Mouse (Mus musculus) midbrain, embryonic 14.5 days (tissue): ENCODE measurements at regions not wholly inside any gene's neighbourhood (a gene's known extent, or its start where the extent isn't known, plus 50 kb on each side); places are given as distances from the start of the nearest gene placed in this dataset.
"Not testable (repeated sequence)": the region's sequence is repeated elsewhere in the genome, so short reads cannot be mapped to it uniquely, and the experiment has no call there.

Experiments
- ATAC-seq: fragments of 200-750 bp; cut with Nextera tagmentation; 2 replicates; pipeline ENCODE4 v1.8.0; 2017; ENCODE audit warnings: moderate number of reproducible peaks, moderate library complexity; ENCODE audit not compliant: low FRiP score, low TSS enrichment
- DNase-seq: peaks from one replicate; pipeline ENCODE4 v3.0.0-alpha.2; 2015
- H3K27ac ChIP-seq: fragments of 300-500 bp; sonication (generic); replicated peaks from 2 replicates; pipeline ENCODE4 v1.5.1; 2014; ENCODE audit warnings: mild to moderate bottlenecking, low read depth, low read length, moderate library complexity
- H3K27me3 ChIP-seq: fragments of 300-500 bp; sonication (generic); 2 replicates; pipeline ENCODE4 v1.6.1; 2014; ENCODE audit warnings: low read length, control low read depth, mixed read lengths; ENCODE audit not compliant: control insufficient read depth, insufficient read depth
- H3K36me3 ChIP-seq: fragments of 300-500 bp; sonication (generic); 2 replicates; pipeline ENCODE4 v1.6.1; 2014; ENCODE audit warnings: low read length, control low read depth; ENCODE audit not compliant: control insufficient read depth, insufficient read depth
- H3K4me1 ChIP-seq: fragments of 300-500 bp; sonication (generic); 2 replicates; pipeline ENCODE4 v1.6.1; 2014; ENCODE audit warnings: mild to moderate bottlenecking, antibody characterized with exemption, low read length, control low read depth; ENCODE audit not compliant: control insufficient read depth, insufficient read depth
- H3K4me2 ChIP-seq: fragments of 300-500 bp; sonication (generic); 2 replicates; pipeline ENCODE4 v1.6.1; 2014; ENCODE audit warnings: mild to moderate bottlenecking, low read length, moderate library complexity
- H3K4me3 ChIP-seq: fragments of 300-500 bp; sonication (generic); replicated peaks from 2 replicates; pipeline ENCODE4 v1.5.1; 2014; ENCODE audit warnings: low read depth, low read length
- H3K9ac ChIP-seq: fragments of 300-500 bp; sonication (generic); replicated peaks from 2 replicates; pipeline ENCODE4 v1.6.1; 2014; ENCODE audit warnings: mild to moderate bottlenecking, low read length, moderate library complexity
- H3K9me3 ChIP-seq: fragments of 300-500 bp; sonication (generic); 2 replicates; pipeline ENCODE4 v1.6.1; 2016; ENCODE audit warnings: low read length, control low read depth, mixed read lengths; ENCODE audit not compliant: control insufficient read depth
- WGBS: fragments of 180-500 bp; shearing (Covaris S2); extraction: QIAGEN DNeasy Blood & Tissue Kit; methylation state at CpG from one replicate; pipeline ENCODE4 v1.1.7; 2014; 5-methylcytosine and 5-hydroxymethylcytosine counted together

DNA sequence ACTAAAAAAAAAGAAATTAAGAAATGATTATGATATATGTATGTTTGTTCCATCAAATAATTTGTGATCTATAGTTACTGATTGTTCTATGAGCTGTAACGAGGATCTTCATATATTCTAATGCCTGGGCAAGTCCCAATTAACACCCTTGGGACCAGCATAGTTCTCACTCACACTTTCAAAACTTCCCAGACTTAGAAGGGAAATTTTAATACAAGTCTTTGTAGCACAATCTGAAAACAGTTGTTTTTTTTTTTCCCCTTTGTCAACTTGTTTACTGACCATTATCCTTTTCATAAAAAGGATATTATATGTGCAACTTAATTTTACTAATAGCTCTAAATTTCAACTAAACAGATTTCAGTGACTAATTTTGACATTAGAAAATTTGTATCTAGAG is 257.1 kb downstream of the Tpbg start:
- no peak overlapping the region for H3K27ac ChIP-seq
- DNase-seq (no peak), ATAC-seq (no peak)
- 95% methylated on average over 1 of the region's 1 CpGs for WGBS
- no peaks in the 10 kb centered on the region for H3K36me3 ChIP-seq
- H3K9me3 ChIP-seq, result no peaks in the 10 kb centered on the region
- no peak overlapping the region for H3K4me2 ChIP-seq
- H3K4me1 ChIP-seq, result no peaks in the 10 kb centered on the region
- H3K4me3 ChIP-seq, result no peak overlapping the region
- H3K27me3 ChIP-seq, result no peaks in the 10 kb centered on the region
- H3K9ac ChIP-seq, result no peak overlapping the region

DNA sequence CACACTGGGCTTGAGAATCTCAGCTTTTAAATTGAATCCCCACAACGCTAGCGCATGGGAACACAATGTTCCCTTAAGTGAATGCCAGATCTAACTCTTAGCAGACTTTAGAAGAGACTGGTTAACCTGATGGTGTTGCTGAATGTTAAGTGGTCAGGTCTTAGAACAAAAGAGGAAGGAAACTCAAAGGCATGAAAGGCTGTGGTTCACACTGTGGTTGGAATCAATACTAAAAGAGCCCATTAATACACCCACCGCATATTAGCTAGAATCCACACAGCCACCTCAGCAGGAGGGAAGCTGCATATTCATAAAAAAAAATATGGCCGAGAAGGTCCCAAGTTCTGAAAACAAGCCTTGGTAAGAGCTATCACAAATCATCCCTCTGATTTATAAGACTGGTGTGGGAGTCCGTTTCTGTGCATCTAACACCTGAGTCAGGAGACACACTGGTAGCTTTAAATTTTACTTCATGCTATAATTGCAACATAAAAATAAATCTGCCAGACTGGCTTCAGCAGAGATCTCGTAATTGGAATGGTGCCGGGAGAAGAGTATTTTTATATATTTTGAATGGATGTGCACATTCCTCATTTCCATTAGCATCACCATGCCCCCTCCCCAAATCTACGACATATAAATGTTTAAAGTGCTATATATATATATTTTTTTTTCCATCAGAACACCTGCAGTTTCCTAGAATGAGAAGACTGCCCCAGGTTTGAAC is 259.3 kb downstream of the Tpbg start:
- H3K4me3 ChIP-seq, result no peak overlapping the region
- no peaks in the 10 kb centered on the region for H3K9me3 ChIP-seq
- ATAC-seq (no peak), DNase-seq (no peak)
- H3K9ac ChIP-seq, result no peak overlapping the region
- H3K4me1 ChIP-seq, result no peaks in the 10 kb centered on the region
- H3K36me3 ChIP-seq, result no peaks in the 10 kb centered on the region
- H3K4me2 ChIP-seq, result no peak overlapping the region
- no peak overlapping the region for H3K27ac ChIP-seq
- WGBS, result 85% methylated on average over 8 of the region's 8 CpGs
- H3K27me3 ChIP-seq, result no peaks in the 10 kb centered on the region

DNA sequence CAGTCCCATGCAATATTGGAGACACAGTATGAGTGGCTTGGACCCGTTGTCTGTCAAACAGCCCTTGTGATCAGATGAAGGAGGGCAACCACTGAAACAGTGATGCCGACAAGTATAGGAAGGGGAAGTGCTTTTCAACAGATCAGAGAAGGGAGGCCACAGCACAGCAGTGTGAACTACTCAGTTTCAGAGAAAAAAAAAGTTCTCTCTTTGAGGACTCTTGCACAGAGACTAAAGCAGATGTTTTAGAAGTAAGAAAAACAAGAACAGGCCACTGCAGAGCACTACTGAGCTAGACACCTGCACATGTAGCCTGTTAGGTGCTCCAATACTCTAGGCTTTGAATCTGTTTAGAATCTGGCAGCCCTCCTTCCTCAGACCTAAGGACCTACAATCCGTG is 261.4 kb downstream of the Tpbg start:
- H3K4me2 ChIP-seq, result no peak overlapping the region
- 81% methylated on average over 3 of the region's 3 CpGs for WGBS
- no peak overlapping the region for H3K4me3 ChIP-seq

DNA sequence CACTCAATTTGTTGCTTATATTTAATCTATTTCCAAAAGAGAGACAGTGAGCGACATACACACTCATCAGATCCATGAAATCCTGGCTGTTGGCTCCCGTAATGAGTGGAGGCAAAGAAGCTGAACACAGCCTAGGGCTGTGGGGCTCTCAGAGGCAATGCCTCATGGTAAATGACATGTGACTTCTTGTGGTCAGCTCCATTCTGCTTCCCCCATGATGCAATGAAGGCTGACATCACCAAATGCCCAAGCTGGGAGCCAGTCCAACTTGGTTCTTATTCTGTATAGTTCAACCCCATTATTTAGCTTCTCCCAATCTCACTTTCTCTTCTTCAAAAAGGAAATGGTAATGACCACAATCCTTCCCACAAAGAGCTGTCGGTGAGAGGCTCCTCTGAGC is 262.5 kb downstream of the Tpbg start:
- Histone ChIP-seq H3K9me3 (no peaks in the 10 kb centered on the region), H3K4me2 (no peak overlapping the region), H3K27me3 (no peaks in the 10 kb centered on the region), H3K4me3 (no peak overlapping the region), H3K4me1 (no peaks in the 10 kb centered on the region), H3K27ac (no peak overlapping the region), H3K9ac (no peak overlapping the region), H3K36me3 (no peaks in the 10 kb centered on the region)
- ATAC-seq, result no peak
- no peak for DNase-seq
- WGBS, result 84% methylated on average over 3 of the region's 3 CpGs

More for the DNA sequence above, 261.4 kb downstream of the Tpbg start:
- H3K9ac ChIP-seq, result no peak overlapping the region
- H3K4me1 ChIP-seq, result no peaks in the 10 kb centered on the region
- H3K27me3 ChIP-seq, result no peaks in the 10 kb centered on the region
- ATAC-seq, result no peak
- H3K36me3 ChIP-seq, result no peaks in the 10 kb centered on the region
- H3K9me3 ChIP-seq, result no peaks in the 10 kb centered on the region
- no peak overlapping the region for H3K27ac ChIP-seq
- DNase-seq, result no peak

DNA sequence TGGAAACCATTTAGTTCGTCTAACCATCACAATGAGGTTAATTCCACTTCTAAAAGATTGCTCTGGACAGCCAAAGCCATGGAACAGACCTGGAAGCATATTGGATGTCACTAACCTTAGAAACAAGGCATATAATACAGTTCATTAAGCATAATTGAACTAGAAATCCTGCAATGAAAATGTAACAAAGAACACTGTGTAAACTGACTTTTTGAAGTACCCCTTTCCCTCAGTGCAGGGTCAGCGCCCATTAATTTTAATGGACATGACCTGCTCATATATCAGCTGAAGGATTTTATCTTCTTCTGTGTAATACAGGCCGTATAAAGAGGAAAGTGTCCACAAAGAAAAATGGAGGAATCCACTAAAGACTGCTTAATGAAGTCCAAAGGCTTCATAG is 263.7 kb downstream of the Tpbg start:
- no peak overlapping the region for H3K27ac ChIP-seq
- DNase-seq, result no peak
- no peak overlapping the region for H3K9ac ChIP-seq
- H3K36me3 ChIP-seq, result no peaks in the 10 kb centered on the region
- no peaks in the 10 kb centered on the region for H3K9me3 ChIP-seq
- H3K4me3 ChIP-seq, result no peak overlapping the region
- no peak for ATAC-seq
- H3K4me1 ChIP-seq, result no peaks in the 10 kb centered on the region
- no peak overlapping the region for H3K4me2 ChIP-seq
- 88% methylated on average over 3 of the region's 3 CpGs for WGBS
- no peaks in the 10 kb centered on the region for H3K27me3 ChIP-seq

DNA sequence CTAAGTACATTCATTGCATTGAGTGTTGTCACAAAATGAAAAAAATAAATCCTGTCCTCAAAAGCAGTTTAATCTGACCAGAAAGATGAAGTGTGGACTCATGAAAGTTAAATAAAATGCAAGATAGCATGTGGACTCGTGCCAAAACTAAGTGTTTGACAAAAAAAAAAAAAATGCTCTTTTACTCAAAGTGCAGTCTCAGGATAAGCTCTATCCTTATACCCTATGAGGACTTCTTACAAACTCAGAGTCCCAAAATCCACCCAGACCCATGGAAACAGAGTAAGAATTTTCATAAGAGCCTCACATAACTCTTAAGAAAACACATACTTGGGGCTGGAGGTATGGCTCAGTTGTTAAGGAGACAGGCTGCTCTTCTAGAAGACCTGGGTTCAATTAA is 267.7 kb downstream of the Tpbg start:
- 52% methylated on average over 1 of the region's 1 CpGs for whole genome bisulfite sequencing
- Histone ChIP-seq H3K36me3 (no peaks in the 10 kb centered on the region), H3K4me1 (no peaks in the 10 kb centered on the region), H3K4me3 (no peak overlapping the region), H3K9me3 (no peaks in the 10 kb centered on the region), H3K27me3 (no peaks in the 10 kb centered on the region), H3K9ac (no peak overlapping the region), H3K27ac (no peak overlapping the region), H3K4me2 (no peak overlapping the region)
- ATAC-seq (no peak), DNase-seq (no peak)

DNA sequence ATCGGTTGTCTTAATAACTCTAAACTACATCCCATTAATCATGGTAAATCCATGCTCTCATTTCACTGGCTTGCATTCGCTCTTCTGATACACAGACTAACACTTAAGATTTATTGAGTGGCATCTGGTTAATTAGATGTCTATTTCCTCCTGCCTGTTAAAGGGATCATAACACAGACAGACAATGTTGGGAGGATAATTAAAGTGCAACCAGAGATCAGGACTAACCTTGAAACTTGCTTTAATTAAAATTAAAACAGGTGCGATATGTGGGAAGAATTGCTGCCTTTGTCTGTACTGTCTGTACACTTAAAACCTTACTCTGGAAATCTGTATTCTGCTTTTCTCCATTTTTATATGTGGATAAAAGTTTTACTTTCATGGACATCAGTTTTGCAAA is 277.2 kb downstream of the Tpbg start:
- H3K4me2 ChIP-seq, result no peak overlapping the region
- no peaks in the 10 kb centered on the region for H3K36me3 ChIP-seq
- H3K27me3 ChIP-seq, result no peaks in the 10 kb centered on the region
- no peaks in the 10 kb centered on the region for H3K9me3 ChIP-seq
- no peak overlapping the region for H3K27ac ChIP-seq
- DNase-seq, result no peak
- no peaks in the 10 kb centered on the region for H3K4me1 ChIP-seq
- H3K4me3 ChIP-seq, result no peak overlapping the region
- no peak overlapping the region for H3K9ac ChIP-seq
- ATAC-seq, result no peak
- WGBS, result 95% methylated on average over 3 of the region's 3 CpGs

DNA sequence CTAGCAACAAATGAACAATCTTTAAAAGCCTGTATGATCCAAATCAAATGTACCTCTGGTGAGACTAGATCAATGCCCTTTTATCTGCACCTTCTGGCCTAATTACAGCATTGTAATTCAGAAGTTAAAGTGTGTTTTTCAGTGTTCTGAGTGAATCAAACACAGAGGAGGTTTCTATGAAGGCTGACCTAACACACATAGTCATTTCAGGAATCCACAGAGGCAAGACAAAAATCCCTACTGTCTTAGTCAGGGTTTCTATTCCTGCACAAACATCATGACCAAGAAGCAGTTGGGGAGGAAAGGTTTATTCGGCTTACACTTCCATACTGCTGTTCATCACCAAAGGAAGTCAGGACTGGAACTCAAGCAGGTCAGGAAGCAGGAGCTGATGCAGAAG is 293.4 kb downstream of the Tpbg start:
- ATAC-seq, H3K4me3 ChIP-seq, H3K9me3 ChIP-seq, H3K27me3 ChIP-seq, H3K4me2 ChIP-seq, H3K36me3 ChIP-seq, H3K4me1 ChIP-seq, H3K9ac ChIP-seq, H3K27ac ChIP-seq, DNase-seq: not testable (repeated sequence)
- 83% methylated on average over 1 of the region's 1 CpGs for WGBS

DNA sequence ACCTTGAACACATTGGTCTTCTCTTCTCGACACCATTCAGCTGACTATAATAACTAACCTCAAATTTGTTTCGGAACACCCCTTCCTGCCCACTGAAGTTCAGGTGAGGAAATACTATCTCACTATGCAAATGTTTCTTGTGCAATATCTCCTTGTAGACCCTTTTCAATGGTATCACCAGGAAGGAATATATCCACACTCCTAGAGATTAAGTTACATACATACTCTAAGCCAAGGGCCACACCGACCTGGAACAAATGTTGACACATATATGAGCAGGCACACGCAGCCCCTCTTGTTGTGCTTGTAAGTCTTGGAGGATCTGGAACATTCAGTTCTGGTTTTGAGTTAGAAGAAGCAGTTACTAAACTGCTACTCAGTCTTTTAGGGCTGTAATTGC is 303.7 kb downstream of the Tpbg start:
- Histone ChIP-seq H3K36me3 (no peaks in the 10 kb centered on the region), H3K27ac (no peak overlapping the region), H3K4me1 (no peaks in the 10 kb centered on the region), H3K9me3 (no peaks in the 10 kb centered on the region), H3K4me3 (no peak overlapping the region), H3K4me2 (no peak overlapping the region), H3K27me3 (no peaks in the 10 kb centered on the region), H3K9ac (no peak overlapping the region)
- DNase-seq (no peak), ATAC-seq (no peak)
- 95% methylated on average over 4 of the region's 4 CpGs for WGBS
